Mouse (Mus musculus): ENCODE results near the gene Glmn. TPM values are rescaled to one million over a fixed set of nuclear protein-coding genes. Genes with fewer than 3 reads are reported as not detected.

Glmn gene
- polyA plus RNA-seq, 1 experiment from 2014 or later: 45.5 TPM

- H3K36me3 ChIP-seq (ENCODE audit: control insufficient read depth, insufficient read depth, low read length): no peaks in the 10 kb centered on the region
- H3K27ac ChIP-seq (replicated peaks; ENCODE audit: low read depth, low read length): no peak overlapping the region
- no peak overlapping the region for H3K4me2 ChIP-seq (ENCODE audit: low read length)
- no peaks in the 10 kb centered on the region for H3K4me1 ChIP-seq (ENCODE audit: control insufficient read depth, insufficient read depth, low read length)
- H3K9ac ChIP-seq (replicated peaks; ENCODE audit: low read length): no peak overlapping the region
- no peak overlapping the region for H3K4me3 ChIP-seq (replicated peaks; ENCODE audit: low read depth, low read length)
- DNase-seq: no peak
- ATAC-seq (ENCODE audit: low FRiP score, low TSS enrichment): no peak
- no peaks in the 10 kb centered on the region for H3K9me3 ChIP-seq (ENCODE audit: control insufficient read depth, low read length)
- H3K27me3 ChIP-seq (ENCODE audit: control insufficient read depth, insufficient read depth, low read length): no peaks in the 10 kb centered on the region
- 68% methylated on average over 2 of the region's 2 CpGs for WGBS
Measured at GRCm38 (mm10) chr5:107533590-107533989, 64.1 kb downstream of the Glmn start.

DNA sequence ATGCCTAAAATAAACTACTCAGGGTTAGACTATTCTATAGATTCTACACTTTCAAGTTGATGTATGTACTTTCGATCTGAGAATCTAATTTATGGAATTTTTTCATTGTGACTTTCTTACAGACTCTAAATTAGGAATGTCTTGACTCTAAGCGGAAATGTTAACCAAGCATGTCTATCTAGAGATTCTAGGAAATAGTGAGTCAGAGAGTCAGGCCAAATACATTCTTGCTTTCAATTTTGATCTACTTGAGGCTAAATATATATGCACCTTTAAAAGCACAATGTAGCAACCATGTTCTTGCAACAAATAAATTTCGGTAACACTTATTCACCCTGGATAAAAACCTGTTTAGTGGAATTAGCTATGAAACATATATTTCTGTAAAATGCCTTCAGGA, 68.8 kb downstream of the Glmn start:
- no peak overlapping the region for H3K4me3 ChIP-seq (replicated peaks; ENCODE audit: low read depth, low read length)
- H3K4me1 ChIP-seq (ENCODE audit: control insufficient read depth, insufficient read depth, low read length): no peaks in the 10 kb centered on the region
- no peak overlapping the region for H3K9ac ChIP-seq (replicated peaks; ENCODE audit: low read length)
- no peaks in the 10 kb centered on the region for H3K27me3 ChIP-seq (ENCODE audit: control insufficient read depth, insufficient read depth, low read length)
- no peaks in the 10 kb centered on the region for H3K9me3 ChIP-seq (ENCODE audit: control insufficient read depth, low read length)
- 96% methylated on average over 3 of the region's 3 CpGs for WGBS
- ATAC-seq (ENCODE audit: low FRiP score, low TSS enrichment): no peak
- H3K36me3 ChIP-seq (ENCODE audit: control insufficient read depth, insufficient read depth, low read length): no peaks in the 10 kb centered on the region
- no peak overlapping the region for H3K27ac ChIP-seq (replicated peaks; ENCODE audit: low read depth, low read length)
- DNase-seq: no peak
- H3K4me2 ChIP-seq (ENCODE audit: low read length): no peak overlapping the region

DNA sequence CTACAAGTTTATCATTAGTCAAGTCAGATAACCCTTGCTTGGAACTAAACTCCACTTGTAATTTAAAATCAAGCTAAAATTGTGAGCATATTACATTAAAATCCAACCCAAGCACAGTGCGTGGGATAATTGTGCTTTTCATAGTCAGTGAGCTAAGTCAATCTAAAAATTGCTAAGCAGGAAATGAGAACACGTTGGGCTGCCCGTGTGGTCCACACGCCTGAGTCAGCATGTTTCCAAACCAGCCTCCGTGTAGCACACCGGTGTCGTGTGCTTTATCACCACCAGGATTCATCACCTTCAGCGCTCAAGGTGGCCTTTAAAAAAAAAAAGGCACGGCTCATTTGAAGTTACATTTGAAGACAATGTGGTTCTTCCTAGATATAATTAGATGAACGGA, 73.4 kb downstream of the Glmn start:
- DNase-seq (no peak), ATAC-seq (ENCODE audit: low FRiP score, low TSS enrichment) (no peak)
- no peak overlapping the region for H3K4me3 ChIP-seq (replicated peaks; ENCODE audit: low read depth, low read length)
- H3K36me3 ChIP-seq (ENCODE audit: control insufficient read depth, insufficient read depth, low read length): no peaks in the 10 kb centered on the region
- no peak overlapping the region for H3K9ac ChIP-seq (replicated peaks; ENCODE audit: low read length)
- no peaks in the 10 kb centered on the region for H3K4me1 ChIP-seq (ENCODE audit: control insufficient read depth, insufficient read depth, low read length)
- no peak overlapping the region for H3K27ac ChIP-seq (replicated peaks; ENCODE audit: low read depth, low read length)
- 93% methylated on average over 10 of the region's 10 CpGs for WGBS
- H3K4me2 ChIP-seq (ENCODE audit: low read length): no peak overlapping the region
- no peaks in the 10 kb centered on the region for H3K27me3 ChIP-seq (ENCODE audit: control insufficient read depth, insufficient read depth, low read length)
- no peaks in the 10 kb centered on the region for H3K9me3 ChIP-seq (ENCODE audit: control insufficient read depth, low read length)

- Histone ChIP-seq H3K36me3 (ENCODE audit: control insufficient read depth, insufficient read depth, low read length) (no peaks in the 10 kb centered on the region), H3K9me3 (ENCODE audit: control insufficient read depth, low read length) (no peaks in the 10 kb centered on the region), H3K4me3 (replicated peaks; ENCODE audit: low read depth, low read length) (no peak overlapping the region), H3K4me1 (ENCODE audit: control insufficient read depth, insufficient read depth, low read length) (no peaks in the 10 kb centered on the region), H3K27ac (replicated peaks; ENCODE audit: low read depth, low read length) (no peak overlapping the region), H3K27me3 (ENCODE audit: control insufficient read depth, insufficient read depth, low read length) (no peaks in the 10 kb centered on the region), H3K9ac (replicated peaks; ENCODE audit: low read length) (no peak overlapping the region), H3K4me2 (ENCODE audit: low read length) (no peak overlapping the region)
- DNase-seq (no peak), ATAC-seq (ENCODE audit: low FRiP score, low TSS enrichment) (no peak)
- WGBS: 79% methylated on average over 7 of the region's 7 CpGs
Measured at GRCm38 (mm10) chr5:107521897-107522296, 75.8 kb downstream of the Glmn start.

DNA sequence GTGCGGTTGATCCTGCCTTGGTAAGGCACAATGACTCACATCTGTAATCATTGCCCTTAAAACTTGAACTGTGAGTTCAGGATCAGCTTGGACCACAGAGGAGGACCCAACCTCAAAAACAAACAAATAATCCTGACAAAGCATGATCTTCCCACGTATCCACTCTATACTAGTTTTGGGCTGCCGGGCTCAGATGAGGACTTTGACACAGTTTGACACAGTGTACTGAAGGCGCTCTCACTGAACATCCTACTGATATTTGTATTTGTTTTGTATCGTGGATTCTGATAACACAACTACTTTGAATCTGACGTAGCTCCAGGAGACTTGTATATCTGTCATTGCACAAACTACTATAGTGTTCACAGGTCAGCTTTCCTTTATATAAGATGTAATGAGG, 76.3 kb downstream of the Glmn start:
- H3K4me2 ChIP-seq (ENCODE audit: low read length): no peak overlapping the region
- H3K9me3 ChIP-seq (ENCODE audit: control insufficient read depth, low read length): no peaks in the 10 kb centered on the region
- DNase-seq: no peak
- no peak overlapping the region for H3K4me3 ChIP-seq (replicated peaks; ENCODE audit: low read depth, low read length)
- no peak overlapping the region for H3K27ac ChIP-seq (replicated peaks; ENCODE audit: low read depth, low read length)
- no peaks in the 10 kb centered on the region for H3K27me3 ChIP-seq (ENCODE audit: control insufficient read depth, insufficient read depth, low read length)
- H3K36me3 ChIP-seq (ENCODE audit: control insufficient read depth, insufficient read depth, low read length): no peaks in the 10 kb centered on the region
- WGBS: 94% methylated on average over 6 of the region's 6 CpGs
- H3K9ac ChIP-seq (replicated peaks; ENCODE audit: low read length): no peak overlapping the region
- no peaks in the 10 kb centered on the region for H3K4me1 ChIP-seq (ENCODE audit: control insufficient read depth, insufficient read depth, low read length)
- no peak for ATAC-seq (ENCODE audit: low FRiP score, low TSS enrichment)

DNA sequence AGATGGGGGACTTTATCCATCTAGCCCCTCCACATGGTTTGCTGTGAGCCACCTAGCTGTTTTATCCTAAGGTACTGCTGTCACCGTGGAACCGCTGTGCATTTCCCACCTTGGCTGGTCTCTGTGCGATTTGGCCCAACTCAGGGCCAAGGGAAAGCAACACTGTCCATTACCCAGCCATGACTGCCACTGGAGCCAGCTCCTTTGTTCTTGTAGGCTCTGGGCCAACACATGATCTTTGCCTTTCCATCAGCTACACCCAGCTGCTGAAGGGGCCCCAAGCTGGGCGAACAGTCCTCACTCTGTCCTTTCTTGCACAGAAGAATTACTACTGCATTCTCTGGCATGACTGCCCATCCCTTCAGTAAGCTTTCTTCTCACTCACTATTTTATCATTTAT, 79.1 kb downstream of the Glmn start:
- H3K27me3 ChIP-seq (ENCODE audit: control insufficient read depth, insufficient read depth, low read length): no peaks in the 10 kb centered on the region
- 90% methylated on average over 4 of the region's 4 CpGs for WGBS
- no peak overlapping the region for H3K9ac ChIP-seq (replicated peaks; ENCODE audit: low read length)
- no peak for DNase-seq
- H3K27ac ChIP-seq (replicated peaks; ENCODE audit: low read depth, low read length): no peak overlapping the region
- H3K9me3 ChIP-seq (ENCODE audit: control insufficient read depth, low read length): no peaks in the 10 kb centered on the region
- no peaks in the 10 kb centered on the region for H3K4me1 ChIP-seq (ENCODE audit: control insufficient read depth, insufficient read depth, low read length)
- no peaks in the 10 kb centered on the region for H3K36me3 ChIP-seq (ENCODE audit: control insufficient read depth, insufficient read depth, low read length)
- H3K4me2 ChIP-seq (ENCODE audit: low read length): no peak overlapping the region
- no peak overlapping the region for H3K4me3 ChIP-seq (replicated peaks; ENCODE audit: low read depth, low read length)
- no peak for ATAC-seq (ENCODE audit: low FRiP score, low TSS enrichment)

- DNase-seq (no peak), ATAC-seq (ENCODE audit: low FRiP score, low TSS enrichment) (no peak)
- Histone ChIP-seq H3K4me1 (ENCODE audit: control insufficient read depth, insufficient read depth, low read length) (no peaks in the 10 kb centered on the region), H3K27ac (replicated peaks; ENCODE audit: low read depth, low read length) (no peak overlapping the region), H3K4me2 (ENCODE audit: low read length) (no peak overlapping the region), H3K9me3 (ENCODE audit: control insufficient read depth, low read length) (no peaks in the 10 kb centered on the region), H3K36me3 (ENCODE audit: control insufficient read depth, insufficient read depth, low read length) (peaks cover 12% of the 10 kb centered on the region; the same call in 1 of the 2 replicates), H3K4me3 (replicated peaks; ENCODE audit: low read depth, low read length) (no peak overlapping the region), H3K9ac (replicated peaks; ENCODE audit: low read length) (no peak overlapping the region), H3K27me3 (ENCODE audit: control insufficient read depth, insufficient read depth, low read length) (no peaks in the 10 kb centered on the region)
- WGBS: 96% methylated on average over 1 of the region's 1 CpGs
Measured at GRCm38 (mm10) chr5:107516087-107516486, 81.6 kb downstream of the Glmn start.

DNA sequence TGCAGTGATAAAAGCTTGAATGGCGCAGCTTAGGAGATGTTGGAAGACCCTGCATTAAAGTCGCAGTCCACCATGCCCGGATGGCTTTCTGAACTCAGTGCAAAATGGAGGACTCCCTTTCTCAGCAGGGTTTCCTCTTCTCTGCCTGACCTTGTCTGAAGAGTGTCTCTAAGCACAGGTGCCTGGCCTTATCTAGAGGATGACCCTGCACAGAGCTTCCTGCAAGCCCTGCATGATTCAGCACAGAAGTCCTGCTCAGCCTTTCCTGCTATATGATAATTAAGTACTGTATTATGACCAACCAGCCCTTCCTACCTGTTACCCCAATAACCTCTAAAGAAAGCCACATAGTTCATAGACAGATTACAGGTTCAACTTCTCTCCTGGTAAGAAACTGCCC, 82.2 kb downstream of the Glmn start:
- 90% methylated on average over 3 of the region's 3 CpGs for WGBS
- Histone ChIP-seq H3K4me1 (ENCODE audit: control insufficient read depth, insufficient read depth, low read length) (no peaks in the 10 kb centered on the region), H3K9me3 (ENCODE audit: control insufficient read depth, low read length) (no peaks in the 10 kb centered on the region), H3K27me3 (ENCODE audit: control insufficient read depth, insufficient read depth, low read length) (no peaks in the 10 kb centered on the region), H3K36me3 (ENCODE audit: control insufficient read depth, insufficient read depth, low read length) (peaks cover 16% of the 10 kb centered on the region; the same call in 1 of the 2 replicates), H3K9ac (replicated peaks; ENCODE audit: low read length) (no peak overlapping the region), H3K4me2 (ENCODE audit: low read length) (no peak overlapping the region), H3K27ac (replicated peaks; ENCODE audit: low read depth, low read length) (no peak overlapping the region), H3K4me3 (replicated peaks; ENCODE audit: low read depth, low read length) (no peak overlapping the region)
- no peak for DNase-seq
- no peak for ATAC-seq (ENCODE audit: low FRiP score, low TSS enrichment)

DNA sequence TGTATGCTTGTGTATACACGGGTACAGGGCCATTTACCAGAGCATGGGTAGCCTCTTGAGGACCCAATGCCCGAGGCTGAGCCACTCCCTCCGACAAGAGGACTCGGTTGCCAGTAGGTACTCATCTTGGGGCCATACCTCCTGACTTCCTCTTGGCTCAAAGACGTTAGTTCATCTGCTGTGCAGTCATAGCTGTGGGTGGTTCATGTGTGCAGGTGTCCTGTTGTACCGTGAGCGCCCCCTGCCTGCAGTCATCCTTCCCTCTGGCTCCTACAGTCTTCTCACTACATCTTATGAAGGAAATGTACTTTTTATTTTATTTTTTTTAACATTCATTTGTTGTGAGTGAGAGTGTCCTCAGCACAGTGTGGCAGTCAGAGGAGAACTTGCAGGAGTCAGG, 84.1 kb downstream of the Glmn start:
- peak; percentile 56 for DNase-seq
- 57% methylated on average over 7 of the region's 7 CpGs for WGBS
- ATAC-seq (ENCODE audit: low FRiP score, low TSS enrichment): no peak

More for the DNA sequence above, 84.1 kb downstream of the Glmn start:
- Histone ChIP-seq H3K27me3 (ENCODE audit: control insufficient read depth, insufficient read depth, low read length) (no peaks in the 10 kb centered on the region), H3K4me3 (replicated peaks; ENCODE audit: low read depth, low read length) (no peak overlapping the region), H3K9me3 (ENCODE audit: control insufficient read depth, low read length) (no peaks in the 10 kb centered on the region), H3K36me3 (ENCODE audit: control insufficient read depth, insufficient read depth, low read length) (peaks cover 20% of the 10 kb centered on the region), H3K4me2 (ENCODE audit: low read length) (no peak overlapping the region), H3K9ac (replicated peaks; ENCODE audit: low read length) (no peak overlapping the region), H3K4me1 (ENCODE audit: control insufficient read depth, insufficient read depth, low read length) (no peaks in the 10 kb centered on the region), H3K27ac (replicated peaks; ENCODE audit: low read depth, low read length) (no peak overlapping the region)
